Mouse (Mus musculus) embryonic fibroblast, embryonic 13.5 days (primary cell): ENCODE measurements around the gene Gm21586. TPM values are rescaled to one million over a fixed set of nuclear protein-coding genes. Genes with fewer than 3 reads are reported as not detected.
"Not testable (repeated sequence)": the region's sequence is repeated elsewhere in the genome, so short reads cannot be mapped to it uniquely, and the experiment has no call there.

Experiments
- H3K27ac ChIP-seq: 2 replicates; pipeline ENCODE4 v1.5.1; 2012; ENCODE audit warnings: low read length, control low read depth, inconsistent platforms; ENCODE audit not compliant: insufficient read depth
- H3K4me1 ChIP-seq: 2 replicates; pipeline ENCODE4 v1.6.1; 2011; ENCODE audit warnings: low read length; ENCODE audit not compliant: control insufficient read depth, insufficient read depth
- H3K4me3 ChIP-seq: 2 replicates; pipeline ENCODE4 v1.5.1; 2011; ENCODE audit warnings: mild to moderate bottlenecking, control low read depth, low read length; ENCODE audit not compliant: insufficient read depth
- polyA plus RNA-seq: library from polyadenylated mRNA; stranded (reverse); fragments of >200 nt; gene quantifications from 2 replicates; pipeline ENCODE4 v1.2.4, GENCODE M21; 2011; ENCODE audit warnings: low read depth; ENCODE audit not compliant: missing spikeins, insufficient read length

Gm21586 gene
- polyA plus RNA-seq, result not detected in 2 replicates

DNA sequence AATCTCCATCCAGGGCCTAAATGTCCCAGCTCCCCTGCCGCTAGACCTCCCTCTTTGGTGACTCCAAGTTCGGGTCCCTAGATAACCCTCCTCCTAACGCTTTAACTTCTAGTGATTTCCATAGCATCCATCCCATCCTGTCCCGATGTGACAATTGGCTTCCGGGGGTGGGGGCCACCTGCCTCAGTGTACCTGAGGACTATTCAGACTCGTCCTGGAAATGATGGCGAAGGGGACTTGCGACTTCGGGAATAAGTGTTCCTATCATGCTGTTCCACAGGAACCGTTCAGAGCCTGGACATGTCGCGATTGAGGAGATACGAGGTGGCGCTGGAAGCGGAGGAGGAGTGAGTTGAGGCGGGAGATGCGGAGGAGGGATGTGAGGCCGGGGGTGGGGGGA is at the start of gene Gm21586:
Gene Gm21586, plus strand, starts transcription at position 301 of the 400 bp plus-strand sequence.
- not testable (repeated sequence) for H3K4me1 ChIP-seq, H3K27ac ChIP-seq, H3K4me3 ChIP-seq

DNA sequence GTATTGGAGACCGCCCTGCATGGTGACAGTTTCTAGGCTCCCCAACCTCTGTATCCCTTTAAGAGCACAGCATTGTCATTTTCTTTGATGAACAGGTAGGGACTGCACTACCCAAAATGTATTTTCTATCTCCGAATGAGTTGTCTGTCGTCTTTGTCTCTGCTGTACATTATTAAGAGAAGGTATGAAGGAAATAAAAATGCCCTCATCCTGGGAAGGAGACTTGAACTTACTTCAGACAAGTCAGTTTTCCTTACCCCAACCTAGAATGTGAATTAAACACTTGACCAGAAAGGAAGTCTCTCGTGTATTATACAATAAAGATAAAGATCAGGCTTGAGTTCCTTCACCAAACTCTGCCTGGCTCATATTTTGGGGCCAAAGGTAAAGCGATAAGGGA is 27.3 kb downstream of the Gm21586 start, which contains the start of gene Gm2163:
Gene Gm2163, plus strand, starts transcription at position 301 of the 400 bp plus-strand sequence.
- not testable (repeated sequence) for H3K4me1 ChIP-seq, H3K4me3 ChIP-seq, H3K27ac ChIP-seq

Other genes starting within 250 kb of the Gm21586 start
- gene Gm10600, start 198.7 kb upstream of the Gm21586 start, polyA plus RNA-seq, result not detected in 2 replicates
- gene Ccl21b, start 183.6 kb upstream of the Gm21586 start, polyA plus RNA-seq, result not detected in 2 replicates
- gene Gm21953, start 145.1 kb upstream of the Gm21586 start, polyA plus RNA-seq, result not detected in 2 replicates
- gene Fam205a3, start 121.0 kb upstream of the Gm21586 start, polyA plus RNA-seq, result not detected in 2 replicates
- 0.19 TPM in 1 of 2 replicates, not detected in the other for gene Gm2163, start 27.4 kb downstream of the Gm21586 start, polyA plus RNA-seq
- not detected in 2 replicates for gene Fam205a2, start 88.8 kb downstream of the Gm21586 start, polyA plus RNA-seq
- not detected in 2 replicates for gene Gm10591, start 172.8 kb downstream of the Gm21586 start, polyA plus RNA-seq
- gene Gm2564, start 190.3 kb downstream of the Gm21586 start, polyA plus RNA-seq, result not detected in 2 replicates
- not detected in 2 replicates for gene Ccl27b, start 215.9 kb downstream of the Gm21586 start, polyA plus RNA-seq
- not detected in 2 replicates for gene Il11ra2, start 222.5 kb downstream of the Gm21586 start, polyA plus RNA-seq